Mouse (Mus musculus): ENCODE measurements around the gene Ugp2.
A peak's percentile ranks its signal among the peaks of the same experiment; 100 is the strongest.
"Not testable (repeated sequence)": the region's sequence is repeated elsewhere in the genome, so short reads cannot be mapped to it uniquely, and the experiment has no call there.

Ugp2 gene

GRCm38 (mm10) chr11:21332639-21333295, 38.2 kb downstream of the Ugp2 start:
- DNase-seq (ENCODE audit: low spot score): no peak

GRCm38 (mm10) chr11:21328141-21328540, 42.9 kb downstream of the Ugp2 start:
- no peak for DNase-seq (ENCODE audit: low spot score)

- DNase-seq (ENCODE audit: low spot score): no peak
Measured at GRCm38 (mm10) chr11:21327486-21327885, 43.5 kb downstream of the Ugp2 start.

GRCm38 (mm10) chr11:21326770-21327169, 44.2 kb downstream of the Ugp2 start:
- DNase-seq (ENCODE audit: low spot score): no peak

GRCm38 (mm10) chr11:21325781-21326180, 45.2 kb downstream of the Ugp2 start:
- no peak for DNase-seq (ENCODE audit: low spot score)

GRCm38 (mm10) chr11:21322349-21322748, 48.7 kb downstream of the Ugp2 start:
- DNase-seq (ENCODE audit: low spot score): no peak

- DNase-seq (ENCODE audit: low spot score): no peak
Measured at GRCm38 (mm10) chr11:21321577-21321976, 49.4 kb downstream of the Ugp2 start.

- no peak for DNase-seq (ENCODE audit: low spot score)
Measured at GRCm38 (mm10) chr11:21313922-21314657, 56.9 kb downstream of the Ugp2 start.

- DNase-seq (ENCODE audit: low spot score): no peak
Measured at GRCm38 (mm10) chr11:21309516-21309915, 61.5 kb downstream of the Ugp2 start.

GRCm38 (mm10) chr11:21308119-21308518, 62.9 kb downstream of the Ugp2 start:
- peak; percentile 49 for DNase-seq (ENCODE audit: low spot score)

GRCm38 (mm10) chr11:21307078-21307668, 63.8 kb downstream of the Ugp2 start:
- no peak for DNase-seq (ENCODE audit: low spot score)

- DNase-seq (ENCODE audit: low spot score): no peak
Measured at GRCm38 (mm10) chr11:21303619-21304018, 67.4 kb downstream of the Ugp2 start.

- no peak for DNase-seq (ENCODE audit: low spot score)
Measured at GRCm38 (mm10) chr11:21295486-21295885, 75.5 kb downstream of the Ugp2 start.

- not testable (repeated sequence) for DNase-seq (ENCODE audit: low spot score)
Measured at GRCm38 (mm10) chr11:21288153-21288552, 82.8 kb downstream of the Ugp2 start.

- no peak for DNase-seq (ENCODE audit: low spot score)
Measured at GRCm38 (mm10) chr11:21286391-21286790, 84.6 kb downstream of the Ugp2 start.

GRCm38 (mm10) chr11:21276151-21276550, 94.8 kb downstream of the Ugp2 start:
- peak; percentile 46 for DNase-seq (ENCODE audit: low spot score)
